Mouse (Mus musculus) ES-E14 (cell line): ENCODE measurements around the gene Pus7l. TPM values are rescaled to one million over a fixed set of nuclear protein-coding genes. Genes with fewer than 3 reads are reported as not detected.

Experiments used
- DNase-seq: peaks from one replicate; pipeline ENCODE4 v3.0.0-alpha.2; 2013; ENCODE audit warnings: low read depth, low spot score
- H3K27ac ChIP-seq: 2 replicates; pipeline ENCODE4 v1.5.1; 2012; ENCODE audit warnings: low read depth, mild to moderate bottlenecking, low read length, moderate library complexity, mixed read lengths; ENCODE audit not compliant: poor library complexity, insufficient read depth, severe bottlenecking
- H3K36me3 ChIP-seq: 2 replicates; pipeline ENCODE4 v1.6.1; 2012; ENCODE audit warnings: mild to moderate bottlenecking, low read length, moderate library complexity, mixed read lengths; ENCODE audit not compliant: control insufficient read depth, poor library complexity, insufficient read depth, severe bottlenecking
- H3K4me1 ChIP-seq, 2 experiments: fragments of 150-350 bp in 1 of 2; sonication (generic) in 1 of 2; 2 replicates each; pipeline ENCODE4 v1.6.1; 2012; ENCODE audit warnings: low read length in 2 of 2, mild to moderate bottlenecking in 1 of 2, mixed read lengths in 1 of 2; ENCODE audit not compliant: control insufficient read depth in 2 of 2, insufficient read depth in 2 of 2, poor library complexity in 1 of 2
- H3K4me3 ChIP-seq, 2 experiments: fragments of 150-350 bp in 1 of 2; sonication (generic) in 1 of 2; 2 replicates each; pipeline ENCODE4 v1.5.1; 2012; ENCODE audit warnings: low read length in 2 of 2, low read depth in 1 of 2, mild to moderate bottlenecking in 1 of 2, mixed read lengths in 1 of 2; ENCODE audit not compliant: insufficient read depth in 1 of 2, poor library complexity in 1 of 2, severe bottlenecking in 1 of 2
- H3K9ac ChIP-seq: 2 replicates; pipeline ENCODE4 v1.6.1; 2012; ENCODE audit warnings: low read depth, mild to moderate bottlenecking, low read length, mixed read lengths; ENCODE audit not compliant: poor library complexity, insufficient read depth, severe bottlenecking
- H3K9me3 ChIP-seq: fragments of 150-350 bp; sonication (generic); 2 replicates; pipeline ENCODE4 v1.6.1; 2012; ENCODE audit warnings: low read depth, mild to moderate bottlenecking, low read length; ENCODE audit not compliant: control insufficient read depth, insufficient read depth
- CHD2 ChIP-seq: IDR thresholded peaks from 2 replicates; pipeline ENCODE4 v1.6.1; 2014; ENCODE audit warnings: mild to moderate bottlenecking, low read depth, low read length, inconsistent platforms
- HCFC1 ChIP-seq: IDR thresholded peaks from 2 replicates; pipeline ENCODE4 v1.6.1; 2012; ENCODE audit warnings: low read length, inconsistent platforms, borderline replicate concordance; ENCODE audit not compliant: insufficient read depth
- MAFK ChIP-seq: IDR thresholded peaks from 2 replicates; pipeline ENCODE4 v1.6.1; 2014; ENCODE audit warnings: mild to moderate bottlenecking, low read depth, low read length, inconsistent platforms; ENCODE audit not compliant: insufficient read depth
- ZC3H11A ChIP-seq: IDR thresholded peaks from 2 replicates; pipeline ENCODE4 v1.6.1; 2012; ENCODE audit warnings: low read depth, mild to moderate bottlenecking, inconsistent platforms, low read length, borderline replicate concordance
- ZNF384 ChIP-seq: IDR thresholded peaks from 2 replicates; pipeline ENCODE4 v1.6.1; 2012; ENCODE audit warnings: low read depth, low read length, inconsistent platforms
- in situ Hi-C, 2 experiments: fragments of 600-800 bp; cut with MboI; formaldehyde crosslinking; loops; one replicate each; pipeline ENCODE4 v1.15.1; 2025; ENCODE audit warnings: low sequenced_read_pairs in 2 of 2, inconsistent platforms in 1 of 2; ENCODE audit not compliant: unreplicated experiment in 2 of 2
- total RNA-seq: library from RNA; depleted of rRNA; stranded (reverse); fragments of 300-350 nt; gene quantifications from 2 replicates; pipeline ENCODE4 v1.2.3, GENCODE M21; 2012

Pus7l gene
- total RNA-seq, 1 experiment, result 6.6 TPM

- H3K9me3 ChIP-seq, result no peaks in the 10 kb centered on the region
- in situ Hi-C loops, result no loop called here
- peak overlapping the region in 1 of 2 experiments; percentile 75; a peak in 2 of 4 replicates for H3K4me3 ChIP-seq
- no peak for DNase-seq
- H3K27ac ChIP-seq, result no peak overlapping the region
- H3K36me3 ChIP-seq, result peaks cover 17% of the 10 kb centered on the region
- H3K9ac ChIP-seq, result no peak overlapping the region
- TF ChIP-seq ZNF384 (no peak), HCFC1 (no peak), MAFK (no peak), CHD2 (no peak), ZC3H11A (no peak)
- peaks cover 3% of the 10 kb centered on the region in 2 experiments; a peak in 2 of 4 replicates for H3K4me1 ChIP-seq
These were observed 44.7 kb upstream of the Pus7l start for GRCm38 (mm10) chr15:94587826-94588715.

- TF ChIP-seq CHD2 (no peak), HCFC1 (no peak), ZC3H11A (no peak), ZNF384 (no peak), MAFK (no peak)
- in situ Hi-C loops, result no loop called here
- H3K27ac ChIP-seq, result no peak overlapping the region; the same call in 1 of the 2 replicates
- DNase-seq, result no peak
- peaks cover 3% of the 10 kb centered on the region in 2 experiments; a peak in 2 of 4 replicates for H3K4me1 ChIP-seq
- no peak overlapping the region for H3K9ac ChIP-seq
- peaks cover 43% of the 10 kb centered on the region for H3K36me3 ChIP-seq
- no peaks in the 10 kb centered on the region for H3K9me3 ChIP-seq
- no peak overlapping the region; a peak in 1 of 4 replicates for H3K4me3 ChIP-seq
These were observed 41.4 kb upstream of the Pus7l start for GRCm38 (mm10) chr15:94584738-94585137.

GRCm38 (mm10) chr15:94583153-94583552 is 39.8 kb upstream of the Pus7l start:
- Histone ChIP-seq H3K9me3 (no peaks in the 10 kb centered on the region), H3K4me3 (no peak overlapping the region), H3K4me1 (peaks cover 0 to 3% of the 10 kb centered on the region in 2 experiments; a peak in 1 of 4 replicates), H3K9ac (no peak overlapping the region), H3K36me3 (peaks cover 48% of the 10 kb centered on the region), H3K27ac (no peak overlapping the region)
- DNase-seq, result no peak
- in situ Hi-C loops, result no loop called here
- no peak for TF ChIP-seq CHD2
- no peak for TF ChIP-seq ZNF384
- no peak for TF ChIP-seq ZC3H11A
- TF ChIP-seq HCFC1, result no peak
- no peak for TF ChIP-seq MAFK

GRCm38 (mm10) chr15:94582000-94582593 is 38.8 kb upstream of the Pus7l start:
- Histone ChIP-seq H3K27ac (no peak overlapping the region), H3K36me3 (peaks cover 50% of the 10 kb centered on the region), H3K9ac (no peak overlapping the region), H3K4me1 (peaks cover 0 to 3% of the 10 kb centered on the region in 2 experiments; a peak in 1 of 4 replicates), H3K9me3 (no peaks in the 10 kb centered on the region), H3K4me3 (no peak overlapping the region)
- TF ChIP-seq ZC3H11A (no peak), MAFK (peak; percentile 87), HCFC1 (no peak), ZNF384 (no peak), CHD2 (no peak)
- in situ Hi-C loops, result no loop called here
- no peak for DNase-seq
